In the genomic region with DNA sequence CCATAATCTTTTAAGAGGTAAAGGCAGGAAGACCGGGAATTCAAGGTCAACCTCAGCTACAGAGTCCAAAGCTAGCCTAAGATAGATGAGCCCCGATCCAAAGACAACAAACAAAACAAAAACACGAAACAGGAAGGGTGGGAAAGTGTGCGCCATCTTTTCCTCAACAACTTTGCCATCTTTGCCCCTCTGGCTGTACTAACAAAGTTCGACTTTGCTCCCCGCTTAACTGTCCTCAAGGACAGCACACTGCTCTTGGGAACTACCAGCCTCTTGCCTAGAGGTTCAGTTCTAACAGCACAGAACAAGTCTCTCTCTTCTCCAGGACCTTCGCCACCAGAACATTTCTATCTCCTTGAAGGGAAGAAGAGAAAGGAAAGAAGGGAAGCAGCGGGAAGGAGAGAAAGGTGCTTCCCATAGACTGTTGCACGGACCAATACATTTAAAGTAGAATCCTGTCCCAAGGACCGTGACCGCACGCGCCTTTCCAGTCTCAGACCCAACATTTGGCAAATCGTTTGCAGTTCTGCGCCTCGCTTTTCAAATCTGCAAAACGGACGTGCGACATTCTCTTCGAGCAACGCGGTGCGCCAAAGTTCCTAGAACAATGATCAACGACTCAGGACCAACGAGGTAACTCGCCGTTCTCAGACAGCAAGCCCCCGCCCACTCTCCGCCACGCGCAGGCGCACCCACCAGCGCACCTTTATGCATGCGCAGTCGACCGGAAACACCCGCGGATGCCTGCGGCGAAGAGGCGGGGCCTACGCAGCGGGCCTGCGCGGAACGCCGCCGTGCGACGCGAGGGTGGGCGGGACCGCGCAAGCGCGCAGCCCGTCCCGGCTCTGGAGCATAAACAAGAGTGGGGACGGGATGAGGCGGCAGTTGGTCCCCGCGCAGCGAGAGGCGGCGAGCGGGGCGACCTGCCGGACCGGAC, we compare ENCODE assay signal across 8 mouse cellular contexts. TPM values are rescaled to one million over a fixed set of nuclear protein-coding genes. Genes with fewer than 3 reads are reported as not detected.
DNase-seq lines count a peak whose midpoint lies in the region; ATAC-seq and TF ChIP-seq lines count a peak whose summit lies in the region.

No protein-coding gene starts in this region.

- H3K36me3 ChIP-seq in embryonic facial prominence, embryonic 15.5 days: peaks cover 18% of the 10 kb centered on the region
- peaks cover 16% of the 10 kb centered on the region for H3K36me3 ChIP-seq in heart, embryonic 10.5 days
- H3K36me3 ChIP-seq in kidney, embryonic 15.5 days: peaks cover 13% of the 10 kb centered on the region

- peak overlapping the region; percentile 96 for H3K9ac ChIP-seq in embryonic facial prominence, embryonic 15.5 days
- peak overlapping the region; percentile 94 for H3K9ac ChIP-seq in kidney, embryonic 15.5 days

- 1% methylated on average over 69 of the region's 69 CpGs for WGBS in bone marrow, adult 2 months
- WGBS in embryonic facial prominence, embryonic 15.5 days: under 1% methylated on average over 69 of the region's 69 CpGs
- under 1% methylated on average over 69 of the region's 69 CpGs for WGBS in heart, embryonic 10.5 days
- WGBS in kidney, embryonic 15.5 days: under 1% methylated on average over 69 of the region's 69 CpGs

- H3K4me2 ChIP-seq in embryonic facial prominence, embryonic 15.5 days (replicated peaks): peak overlapping the region; percentile 85
- H3K4me2 ChIP-seq in kidney, embryonic 15.5 days: peak overlapping the region; percentile 83

- TF ChIP-seq POLR2A in bone marrow, adult 2 months (IDR thresholded peaks at IDR 0.05; ENCODE audit: borderline replicate concordance, control insufficient read depth, low read depth, low read length): peak; percentile 97

- peak; percentile 97 for ATAC-seq in embryonic facial prominence, embryonic 15.5 days (ENCODE audit: insufficient number of reproducible peaks, low FRiP score, low TSS enrichment, low read depth)
- ATAC-seq in kidney, embryonic 15.5 days (replicated peaks; ENCODE audit: low FRiP score): peak; percentile 98
- ATAC-seq in monocyte, adult 5-6 weeks (replicated peaks; ENCODE audit: insufficient number of reproducible peaks, low FRiP score, low TSS enrichment, poor library complexity, severe bottlenecking): peak; percentile 91

- H3K9me3 ChIP-seq in embryonic facial prominence, embryonic 15.5 days (replicated peaks): no peaks in the 10 kb centered on the region
- H3K9me3 ChIP-seq in heart, embryonic 10.5 days: no peaks in the 10 kb centered on the region
- no peaks in the 10 kb centered on the region for H3K9me3 ChIP-seq in kidney, embryonic 15.5 days (replicated peaks)

- H3K4me1 ChIP-seq in bone marrow, adult 2 months (ENCODE audit: control insufficient read depth, insufficient read depth, low read length): peaks cover 3% of the 10 kb centered on the region
- peaks cover 13% of the 10 kb centered on the region for H3K4me1 ChIP-seq in embryonic facial prominence, embryonic 15.5 days
- H3K4me1 ChIP-seq in heart, embryonic 10.5 days: peaks cover 15% of the 10 kb centered on the region
- H3K4me1 ChIP-seq in kidney, embryonic 15.5 days: peaks cover 18% of the 10 kb centered on the region

- DNase-seq in 416B (ENCODE audit: low read depth) (peak; percentile 96), liver (peak; percentile 98)
- DNase-seq in heart, embryonic 10.5 days (ENCODE audit: low spot score): peak; percentile 99
- peak; percentile 97 to 98 for DNase-seq in spleen, postnatal 4 days (ENCODE audit: low spot score in 2 of 2)

- no peak for TF ChIP-seq CTCF in bone marrow, adult 2 months (IDR thresholded peaks at IDR 0.05; ENCODE audit: control insufficient read depth, insufficient read depth, low read length)

- H3K27me3 ChIP-seq in embryonic facial prominence, embryonic 15.5 days: no peaks in the 10 kb centered on the region
- no peaks in the 10 kb centered on the region; the same call in 1 of the 2 replicates for H3K27me3 ChIP-seq in heart, embryonic 10.5 days (ENCODE audit: insufficient read depth, poor library complexity, severe bottlenecking)
- H3K27me3 ChIP-seq in kidney, embryonic 15.5 days: no peaks in the 10 kb centered on the region

- peak overlapping the region; percentile 87 for H3K27ac ChIP-seq in bone marrow, adult 2 months (ENCODE audit: control insufficient read depth, insufficient read depth, low read depth, low read length, poor library complexity)
- peak overlapping the region; percentile 89 for H3K27ac ChIP-seq in embryonic facial prominence, embryonic 15.5 days (replicated peaks)
- peak overlapping the region; percentile 92 for H3K27ac ChIP-seq in heart, embryonic 10.5 days
- peak overlapping the region; percentile 90 for H3K27ac ChIP-seq in kidney, embryonic 15.5 days

- H3K4me3 ChIP-seq in bone marrow, adult 2 months (replicated peaks; ENCODE audit: control insufficient read depth, low read depth, low read length): peak overlapping the region; percentile 79
- H3K4me3 ChIP-seq in embryonic facial prominence, embryonic 15.5 days (replicated peaks): peak overlapping the region; percentile 77
- peak overlapping the region; percentile 99 for H3K4me3 ChIP-seq in heart, embryonic 10.5 days
- H3K4me3 ChIP-seq in kidney, embryonic 15.5 days (replicated peaks): peak overlapping the region; percentile 94

RNA-seq across cellular contexts. Expression of gene Wipi2, which starts 1.5 kb away (rescaled TPM):
- polyA plus RNA-seq in bone marrow, adult 2 months (2011; ENCODE audit: insufficient read depth, insufficient read length, low replicate concordance, missing spikeins): 29.4 and 41.8 TPM in 2 replicates
- 44.7 and 47.8 TPM in 2 replicates for polyA plus RNA-seq in embryonic facial prominence, embryonic 15.5 days (2015; fragmentation: Nextera tagmentation; extraction: Ambion mirVana)
- 37.7 and 47.6 TPM in 2 replicates for polyA plus RNA-seq in heart, embryonic 10.5 days (2016; fragmentation: Nextera tagmentation; extraction: Ambion mirVana)
- 50.0 and 51.6 TPM in 2 replicates for polyA plus RNA-seq in kidney, embryonic 15.5 days (2015; fragmentation: Nextera tagmentation; extraction: Ambion mirVana)
- total RNA-seq in monocyte, adult 5-6 weeks (2017): 32.8 to 45.3 TPM (median 37.6 TPM) in 3 replicates

RNA-seq across cellular contexts. Expression of gene Mmd2, which starts 20.4 kb away (rescaled TPM):
- polyA plus RNA-seq in bone marrow, adult 2 months (2011; ENCODE audit: insufficient read depth, insufficient read length, low replicate concordance, missing spikeins): not detected in 2 replicates
- polyA plus RNA-seq in embryonic facial prominence, embryonic 15.5 days (2015; fragmentation: Nextera tagmentation; extraction: Ambion mirVana): 4.1 and 4.6 TPM in 2 replicates
- 0.15 and 4.8 TPM in 2 replicates for polyA plus RNA-seq in heart, embryonic 10.5 days (2016; fragmentation: Nextera tagmentation; extraction: Ambion mirVana)
- 0.51 and 1.3 TPM in 2 replicates for polyA plus RNA-seq in kidney, embryonic 15.5 days (2015; fragmentation: Nextera tagmentation; extraction: Ambion mirVana)
- not detected in 3 replicates for total RNA-seq in monocyte, adult 5-6 weeks (2017)

Comparison
In these comparisons a context has a peak if more than half of its experiments do, and no peak if none do; other contexts are left out.
1. Peak in every context shown above with its lines: DNase-seq, ATAC-seq, H3K4me3 ChIP-seq and H3K27ac ChIP-seq.